Mouse (Mus musculus) ES-CJ7 (cell line): ENCODE measurements around the gene Tlr13.
"Not testable (repeated sequence)": the region's sequence is repeated elsewhere in the genome, so short reads cannot be mapped to it uniquely, and the experiment has no call there.

Experiments
- DNase-seq: peaks from one replicate; pipeline ENCODE4 v3.0.0; 2011; ENCODE audit warnings: low read depth, low spot score

Tlr13 gene

GRCm38 (mm10) chrX:106186713-106187649, 44.0 kb downstream of the Tlr13 start, which contains the start of gene Pgk1:
Gene Pgk1 (plus strand): TSS chrX:106187100.
- peak; percentile 97 for DNase-seq

- peak; percentile 35 for DNase-seq
These were observed 44.7 kb downstream of the Tlr13 start for GRCm38 (mm10) chrX:106187737-106188136.

GRCm38 (mm10) chrX:106189356-106189755, 46.4 kb downstream of the Tlr13 start:
- no peak for DNase-seq

- no peak for DNase-seq
These were observed 47.1 kb downstream of the Tlr13 start for GRCm38 (mm10) chrX:106190091-106190490.

- DNase-seq = not testable (repeated sequence)
These were observed 51.4 kb downstream of the Tlr13 start for GRCm38 (mm10) chrX:106194361-106194760.

DNA sequence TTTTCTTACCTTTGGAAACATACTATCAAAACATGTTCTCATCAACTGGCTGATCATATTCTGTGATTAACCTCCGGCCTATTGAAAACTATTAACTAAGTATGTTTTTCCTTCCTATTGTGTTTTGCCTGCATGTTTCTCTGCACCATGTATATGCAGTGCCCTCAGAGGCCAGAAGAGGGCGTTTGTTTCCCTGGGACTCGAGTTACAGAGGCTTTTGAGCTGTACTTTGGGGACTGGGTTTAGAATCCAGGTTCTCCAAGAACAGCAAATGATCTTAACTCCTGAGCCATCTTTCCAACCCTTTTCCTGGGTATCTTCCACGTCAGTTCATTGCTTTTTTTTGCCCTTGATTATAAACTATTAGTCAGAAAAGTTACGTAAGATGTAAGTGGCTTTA, 54.3 kb downstream of the Tlr13 start:
- DNase-seq = peak; percentile 33

GRCm38 (mm10) chrX:106198904-106199303, 55.9 kb downstream of the Tlr13 start:
- no peak for DNase-seq

GRCm38 (mm10) chrX:106209100-106209499, 66.1 kb downstream of the Tlr13 start:
- no peak for DNase-seq
